Mouse (Mus musculus): ENCODE results near the gene 4930556J24Rik. TPM values are rescaled to one million over a fixed set of nuclear protein-coding genes. Genes with fewer than 3 reads are reported as not detected.

The 4930556J24Rik gene
- total RNA-seq, 2 experiments from 2014 or later, result not detected

Other genes starting within 250 kb of the 4930556J24Rik start
- 1 to 10 TPM; 1.9 to 2.4 TPM for gene Osbp2, start 112.9 kb downstream of the 4930556J24Rik start, total RNA-seq (2021)
- gene 4921536K21Rik, start 81.7 kb downstream of the 4930556J24Rik start, total RNA-seq (2021), result under 1 TPM; 0.55 to 0.63 TPM
- gene Dusp18, start 81.5 kb downstream of the 4930556J24Rik start, total RNA-seq (2021), result 1 to 10 TPM; 4.6 to 5.2 TPM
- gene Slc35e4, start 62.1 kb downstream of the 4930556J24Rik start, total RNA-seq (2021), result 1 to 10 TPM; 3.7 to 4.6 TPM
- gene Tcn2, start 44.6 kb downstream of the 4930556J24Rik start, total RNA-seq (2021), result 100 to 1,000 TPM in 1 of 2 experiments, 10 to 100 TPM in 1; 91.7 to 108 TPM
- gene Pes1, start 12.8 kb downstream of the 4930556J24Rik start, total RNA-seq (2021), result 10 to 100 TPM; 54.7 to 63.4 TPM
- 1 to 10 TPM in 1 of 2 experiments, under 1 TPM in 1; 1.00 to 1.9 TPM for gene Gal3st1, start 6.9 kb upstream of the 4930556J24Rik start, total RNA-seq (2021)
- 10 to 100 TPM; 10.6 to 17.1 TPM for gene Sec14l4, start 54.7 kb upstream of the 4930556J24Rik start, total RNA-seq (2021)
- gene Sec14l3, start 88.1 kb upstream of the 4930556J24Rik start, total RNA-seq (2021), result under 1 TPM; 0.27 to 0.36 TPM
- 10 to 100 TPM; 24.4 to 34.6 TPM for gene Mtfp1, start 118.7 kb upstream of the 4930556J24Rik start, total RNA-seq (2021)
- gene Sec14l2, start 146.6 kb upstream of the 4930556J24Rik start, total RNA-seq (2021), result 10 to 100 TPM; 16.4 to 33.8 TPM
- 10 to 100 TPM; 16.7 to 21.2 TPM for gene Rnf215, start 158.4 kb upstream of the 4930556J24Rik start, total RNA-seq (2021)
- gene Ccdc157, start 183.5 kb upstream of the 4930556J24Rik start, total RNA-seq (2021), result 1 to 10 TPM; 8.7 to 9.0 TPM
- gene Sf3a1, start 183.6 kb upstream of the 4930556J24Rik start, total RNA-seq (2021), result 10 to 100 TPM; 41.0 to 44.7 TPM
- gene Tbc1d10a, start 210.0 kb upstream of the 4930556J24Rik start, total RNA-seq (2021), result 10 to 100 TPM; 15.1 to 16.4 TPM
- 1 to 10 TPM; 5.6 to 8.3 TPM for gene Castor1, start 241.4 kb upstream of the 4930556J24Rik start, total RNA-seq (2021)